Mouse (Mus musculus) neural tube, embryonic 13.5 days (tissue): ENCODE measurements around the gene Spg7. TPM values are rescaled to one million over a fixed set of nuclear protein-coding genes. Genes with fewer than 3 reads are reported as not detected.
"Not testable (repeated sequence)": the region's sequence is repeated elsewhere in the genome, so short reads cannot be mapped to it uniquely, and the experiment has no call there.

ENCODE experiments used
- ATAC-seq: fragments of 200-750 bp; cut with Nextera tagmentation; 2 replicates; pipeline ENCODE4 v1.8.0; 2017; ENCODE audit warnings: low read depth, mild to moderate bottlenecking, moderate TSS enrichment, moderate library complexity
- H3K27ac ChIP-seq: fragments of 300-500 bp; sonication (generic); replicated peaks from 2 replicates; pipeline ENCODE4 v1.5.1; 2015; ENCODE audit warnings: moderate library complexity, mild to moderate bottlenecking, inconsistent platforms
- H3K27me3 ChIP-seq: fragments of 300-500 bp; sonication (generic); 2 replicates; pipeline ENCODE4 v1.6.1; 2015; ENCODE audit warnings: mild to moderate bottlenecking, inconsistent platforms
- H3K36me3 ChIP-seq: fragments of 300-500 bp; sonication (generic); 2 replicates; pipeline ENCODE4 v1.6.1; 2015; ENCODE audit warnings: mild to moderate bottlenecking, inconsistent platforms
- H3K4me1 ChIP-seq: fragments of 300-500 bp; sonication (generic); replicated peaks from 2 replicates; pipeline ENCODE4 v1.6.1; 2015; ENCODE audit warnings: inconsistent platforms
- H3K4me2 ChIP-seq: fragments of 300-500 bp; sonication (generic); 2 replicates; pipeline ENCODE4 v1.6.1; 2015; ENCODE audit warnings: inconsistent platforms, mild to moderate bottlenecking, moderate library complexity
- H3K4me3 ChIP-seq: fragments of 300-500 bp; sonication (generic); 2 replicates; pipeline ENCODE4 v1.5.1; 2015; ENCODE audit warnings: mild to moderate bottlenecking, inconsistent platforms
- H3K9ac ChIP-seq: fragments of 300-500 bp; sonication (generic); 2 replicates; pipeline ENCODE4 v1.6.1; 2015; ENCODE audit warnings: moderate library complexity, mild to moderate bottlenecking, inconsistent platforms
- H3K9me3 ChIP-seq: fragments of 300-500 bp; sonication (generic); 2 replicates; pipeline ENCODE4 v1.6.1; 2016; ENCODE audit warnings: inconsistent platforms
- WGBS: fragments of 180-500 bp; shearing (Covaris S2); methylation state at CpG from one replicate; pipeline ENCODE4 v1.1.7; 2015; 5-methylcytosine and 5-hydroxymethylcytosine counted together
- polyA plus RNA-seq: library from polyadenylated mRNA; unstranded; fragments of >200 nt; fragmentation: Nextera tagmentation; extraction: Ambion mirVana; gene quantifications from 2 replicates; pipeline ENCODE4 v1.2.1, GENCODE M21; 2015

Gene Spg7
- polyA plus RNA-seq, 1 experiment from 2014 or later, result 48.7 TPM

- Histone ChIP-seq H3K36me3 (peaks cover 34% of the 10 kb centered on the region), H3K9ac (peak overlapping the region; percentile 98), H3K27ac (peak overlapping the region; percentile 94), H3K4me3 (peak overlapping the region; percentile 81), H3K4me1 (peaks cover 22% of the 10 kb centered on the region), H3K4me2 (peak overlapping the region; percentile 95)
- not testable (repeated sequence) for H3K9me3 ChIP-seq, H3K27me3 ChIP-seq, ATAC-seq
- WGBS, result 10% methylated on average over 26 of the region's 26 CpGs
Observed at GRCm38 (mm10) chr8:123102855-123103254, 40.1 kb downstream of the Spg7 start.

- H3K4me1 ChIP-seq, result peaks cover 22% of the 10 kb centered on the region
- peak overlapping the region; percentile 94 for H3K27ac ChIP-seq
- peak overlapping the region; percentile 95 for H3K4me2 ChIP-seq
- H3K9me3 ChIP-seq, result no peaks in the 10 kb centered on the region
- peak overlapping the region; percentile 98 for H3K9ac ChIP-seq
- H3K36me3 ChIP-seq, result peaks cover 30% of the 10 kb centered on the region
- H3K4me3 ChIP-seq, result peak overlapping the region; percentile 81
- 18% methylated on average over 14 of the region's 15 CpGs for WGBS
- no peaks in the 10 kb centered on the region for H3K27me3 ChIP-seq
- ATAC-seq, result no peak
Observed at GRCm38 (mm10) chr8:123103285-123103684, 40.5 kb downstream of the Spg7 start.

GRCm38 (mm10) chr8:123104046-123104767 lies 41.5 kb downstream of the Spg7 start:
- H3K9me3 ChIP-seq, result no peaks in the 10 kb centered on the region
- H3K36me3 ChIP-seq, result peaks cover 27% of the 10 kb centered on the region
- no peak for ATAC-seq
- no peaks in the 10 kb centered on the region for H3K27me3 ChIP-seq
- H3K27ac ChIP-seq, result no peak overlapping the region; the same call in 1 of the 2 replicates
- H3K9ac ChIP-seq, result peak overlapping the region; percentile 98
- H3K4me3 ChIP-seq, result peak overlapping the region; percentile 81
- H3K4me1 ChIP-seq, result peaks cover 22% of the 10 kb centered on the region
- H3K4me2 ChIP-seq, result peak overlapping the region; percentile 95
- WGBS, result 86% methylated on average over 6 of the region's 6 CpGs

GRCm38 (mm10) chr8:123105553-123106326 lies 43.0 kb downstream of the Spg7 start:
- H3K9me3 ChIP-seq, result no peaks in the 10 kb centered on the region
- WGBS, result 60% methylated on average over 5 of the region's 5 CpGs
- ATAC-seq, result no peak
- peaks cover 22% of the 10 kb centered on the region for H3K4me1 ChIP-seq
- H3K27ac ChIP-seq, result no peak overlapping the region
- H3K4me3 ChIP-seq, result no peak overlapping the region
- peaks cover 27% of the 10 kb centered on the region for H3K36me3 ChIP-seq
- H3K27me3 ChIP-seq, result no peaks in the 10 kb centered on the region
- H3K4me2 ChIP-seq, result no peak overlapping the region
- no peak overlapping the region for H3K9ac ChIP-seq

GRCm38 (mm10) chr8:123106531-123106930 lies 43.8 kb downstream of the Spg7 start:
- H3K36me3 ChIP-seq, result peaks cover 27% of the 10 kb centered on the region
- ATAC-seq, result no peak
- H3K9me3 ChIP-seq, result no peaks in the 10 kb centered on the region
- no peak overlapping the region for H3K9ac ChIP-seq
- no peak overlapping the region for H3K4me3 ChIP-seq
- no peak overlapping the region for H3K4me2 ChIP-seq
- H3K27me3 ChIP-seq, result no peaks in the 10 kb centered on the region
- 57% methylated on average over 2 of the region's 2 CpGs for WGBS
- peaks cover 20% of the 10 kb centered on the region for H3K4me1 ChIP-seq
- no peak overlapping the region for H3K27ac ChIP-seq

- H3K27ac ChIP-seq, result no peak overlapping the region
- H3K4me2 ChIP-seq, result no peak overlapping the region
- peaks cover 16% of the 10 kb centered on the region for H3K4me1 ChIP-seq
- H3K9ac ChIP-seq, result no peak overlapping the region
- no peaks in the 10 kb centered on the region for H3K27me3 ChIP-seq
- H3K9me3 ChIP-seq, result no peaks in the 10 kb centered on the region
- no peak overlapping the region for H3K4me3 ChIP-seq
- WGBS, result 76% methylated on average over 1 of the region's 1 CpGs
- ATAC-seq, result no peak
- peaks cover 27% of the 10 kb centered on the region for H3K36me3 ChIP-seq
Observed at GRCm38 (mm10) chr8:123108010-123108409, 45.3 kb downstream of the Spg7 start.

GRCm38 (mm10) chr8:123108953-123109352 lies 46.2 kb downstream of the Spg7 start:
- WGBS, result 87% methylated on average over 5 of the region's 5 CpGs
- H3K4me2 ChIP-seq, result no peak overlapping the region
- H3K9ac ChIP-seq, result no peak overlapping the region
- H3K36me3 ChIP-seq, result peaks cover 19% of the 10 kb centered on the region
- H3K9me3 ChIP-seq, result no peaks in the 10 kb centered on the region
- H3K4me3 ChIP-seq, result no peak overlapping the region
- peaks cover 6% of the 10 kb centered on the region for H3K4me1 ChIP-seq
- H3K27ac ChIP-seq, result no peak overlapping the region
- ATAC-seq, result no peak
- 0 out of 2 replicates have a peak, but pooled peaks cover under 1% of the 10 kb centered on the region for H3K27me3 ChIP-seq

GRCm38 (mm10) chr8:123110649-123111048 lies 47.9 kb downstream of the Spg7 start:
- Histone ChIP-seq H3K4me2 (no peak overlapping the region), H3K4me3 (no peak overlapping the region), H3K9ac (no peak overlapping the region), H3K9me3 (no peaks in the 10 kb centered on the region), H3K27ac (no peak overlapping the region), H3K27me3 (peaks cover 12% of the 10 kb centered on the region), H3K4me1 (no peaks in the 10 kb centered on the region), H3K36me3 (peaks cover 2% of the 10 kb centered on the region)
- WGBS, result 26% methylated on average over 4 of the region's 4 CpGs
- peak; percentile 56; the same call in 1 of the 2 replicates for ATAC-seq

- H3K4me1 ChIP-seq, result peaks cover 15% of the 10 kb centered on the region
- peaks cover 35% of the 10 kb centered on the region for H3K27me3 ChIP-seq
- H3K4me3 ChIP-seq, result no peak overlapping the region
- H3K4me2 ChIP-seq, result no peak overlapping the region
- no peaks in the 10 kb centered on the region for H3K9me3 ChIP-seq
- H3K9ac ChIP-seq, result no peak overlapping the region
- H3K36me3 ChIP-seq, result no peaks in the 10 kb centered on the region
- ATAC-seq, result no peak
- no peak overlapping the region for H3K27ac ChIP-seq
- 83% methylated on average over 9 of the region's 9 CpGs for WGBS
Observed at GRCm38 (mm10) chr8:123112892-123113291, 50.1 kb downstream of the Spg7 start.

GRCm38 (mm10) chr8:123113908-123114469 lies 51.2 kb downstream of the Spg7 start:
- no peaks in the 10 kb centered on the region for H3K36me3 ChIP-seq
- no peaks in the 10 kb centered on the region for H3K9me3 ChIP-seq
- peaks cover 18% of the 10 kb centered on the region for H3K4me1 ChIP-seq
- H3K4me2 ChIP-seq, result no peak overlapping the region
- no peak overlapping the region for H3K9ac ChIP-seq
- ATAC-seq, result no peak
- 72% methylated on average over 2 of the region's 2 CpGs for WGBS
- no peak overlapping the region for H3K4me3 ChIP-seq
- no peak overlapping the region for H3K27ac ChIP-seq
- H3K27me3 ChIP-seq, result peaks cover 46% of the 10 kb centered on the region

GRCm38 (mm10) chr8:123114644-123115043 lies 51.9 kb downstream of the Spg7 start:
- WGBS, result 68% methylated on average over 3 of the region's 3 CpGs
- Histone ChIP-seq H3K4me2 (no peak overlapping the region), H3K9ac (no peak overlapping the region), H3K27ac (no peak overlapping the region), H3K9me3 (no peaks in the 10 kb centered on the region), H3K27me3 (peaks cover 52% of the 10 kb centered on the region), H3K36me3 (no peaks in the 10 kb centered on the region), H3K4me1 (peaks cover 18% of the 10 kb centered on the region), H3K4me3 (no peak overlapping the region)
- ATAC-seq, result no peak

GRCm38 (mm10) chr8:123117127-123117731 lies 54.5 kb downstream of the Spg7 start, which contains the start of gene Cpne7:
Gene Cpne7, plus strand, starts transcription at chr8:123117374.
- no peaks in the 10 kb centered on the region for H3K9me3 ChIP-seq
- H3K4me3 ChIP-seq, result peak within 1 kb of the TSS; percentile 43
- under 1% methylated on average over 50 of the region's 51 CpGs for WGBS
- peak within 1 kb of the TSS; percentile 70 for H3K4me2 ChIP-seq
- H3K9ac ChIP-seq, result peak within 1 kb of the TSS; percentile 70
- peak; percentile 47; the same call in 1 of the 2 replicates for ATAC-seq
- H3K27me3 ChIP-seq, result peaks cover 66% of the 10 kb centered on the region
- no peak within 1 kb of the TSS for H3K27ac ChIP-seq
- H3K4me1 ChIP-seq, result peaks cover 18% of the 10 kb centered on the region
- H3K36me3 ChIP-seq, result no peaks in the 10 kb centered on the region
